Mouse (Mus musculus) embryonic fibroblast, embryonic 13.5 days (primary cell): ENCODE data around the gene Camsap3. TPM values are rescaled to one million over a fixed set of nuclear protein-coding genes. Genes with fewer than 3 reads are reported as not detected.
A peak's percentile ranks its signal among the peaks of the same experiment; 100 is the strongest.

Experiments used
- H3K27ac ChIP-seq: 2 replicates; pipeline ENCODE4 v1.5.1; 2012; ENCODE audit warnings: low read length, control low read depth, inconsistent platforms; ENCODE audit not compliant: insufficient read depth
- H3K4me1 ChIP-seq: 2 replicates; pipeline ENCODE4 v1.6.1; 2011; ENCODE audit warnings: low read length; ENCODE audit not compliant: control insufficient read depth, insufficient read depth
- H3K4me3 ChIP-seq: 2 replicates; pipeline ENCODE4 v1.5.1; 2011; ENCODE audit warnings: mild to moderate bottlenecking, control low read depth, low read length; ENCODE audit not compliant: insufficient read depth
- CTCF ChIP-seq: IDR thresholded peaks from 2 replicates; pipeline ENCODE4 v1.5.1; 2011; ENCODE audit warnings: mild to moderate bottlenecking, control low read depth, low read length, moderate library complexity, borderline replicate concordance; ENCODE audit not compliant: insufficient read depth
- POLR2A ChIP-seq: IDR thresholded peaks from 2 replicates; pipeline ENCODE4 v1.6.1; 2011; ENCODE audit warnings: low read depth, mild to moderate bottlenecking, control low read depth, low read length, moderate library complexity
- polyA plus RNA-seq: library from polyadenylated mRNA; stranded (reverse); fragments of >200 nt; gene quantifications from 2 replicates; pipeline ENCODE4 v1.2.4, GENCODE M21; 2011; ENCODE audit warnings: low read depth; ENCODE audit not compliant: missing spikeins, insufficient read length

Gene Camsap3
- polyA plus RNA-seq, 1 experiment: not detected

DNA sequence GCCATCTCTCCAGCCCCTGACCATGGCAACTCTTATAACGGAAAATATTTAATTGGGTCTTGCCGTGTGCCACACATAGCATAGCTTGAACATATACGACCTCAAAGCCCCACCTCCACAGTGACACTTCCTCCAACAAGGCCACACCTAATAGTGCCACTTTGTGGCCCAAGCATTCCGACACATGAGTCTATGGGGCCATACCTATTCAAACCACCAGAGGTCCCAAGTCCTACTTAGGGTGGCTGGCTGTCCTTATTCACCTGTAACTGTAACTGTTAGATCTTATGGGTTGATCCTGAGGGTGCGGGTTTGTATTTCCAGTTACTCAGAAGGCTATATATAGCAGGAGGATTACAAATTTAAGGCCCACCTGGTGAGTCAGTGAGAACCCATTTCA is 40.9 kb downstream of the Camsap3 start:
- Histone ChIP-seq H3K4me1 (no peaks in the 10 kb centered on the region), H3K27ac (no peak overlapping the region), H3K4me3 (no peak overlapping the region)
- no peak for TF ChIP-seq CTCF

DNA sequence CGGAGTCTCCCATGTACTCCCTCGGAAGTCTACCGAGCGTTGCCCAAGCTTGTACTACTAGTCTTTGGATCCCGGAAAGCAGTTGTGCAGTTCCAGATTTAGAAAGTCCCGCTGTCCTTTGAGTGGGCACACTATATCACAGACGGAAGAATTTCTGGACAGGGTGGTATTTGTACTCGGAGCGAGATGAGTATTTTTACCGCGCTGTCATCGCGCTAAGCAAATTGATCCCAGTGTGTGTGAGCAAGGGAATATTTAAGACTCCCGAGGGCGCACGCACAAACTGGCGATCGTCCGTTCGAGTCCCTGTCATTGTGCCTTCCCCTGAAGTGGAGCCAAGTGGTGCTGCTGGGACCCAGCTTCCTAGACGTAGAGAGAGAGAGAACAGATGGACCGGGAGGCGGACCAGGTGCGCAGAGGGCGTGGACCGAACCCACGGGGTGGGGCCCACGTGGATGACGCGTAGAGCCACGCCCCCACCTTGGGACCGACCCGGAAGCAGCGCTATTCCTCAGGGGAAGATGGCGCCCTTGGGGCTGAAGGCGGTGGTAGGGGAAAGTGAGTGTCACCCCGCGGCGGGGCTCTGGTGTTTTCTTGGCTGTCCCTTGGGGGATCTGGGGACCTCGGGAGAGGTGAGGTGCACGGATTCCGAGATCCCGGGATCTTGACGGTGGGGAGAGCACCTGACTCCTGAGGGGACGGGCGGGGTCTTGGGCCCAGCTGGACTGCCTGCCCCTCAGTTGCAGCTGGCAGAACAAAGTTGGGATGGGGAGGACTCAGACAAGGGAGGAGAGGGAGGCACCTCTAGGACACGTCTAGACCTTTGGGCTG is 43.8 kb downstream of the Camsap3 start, which contains the start of gene Stxbp2:
Gene Stxbp2, plus strand, starts transcription at position 309 of the 831 bp plus-strand sequence.
- Histone ChIP-seq H3K4me1 (no peaks in the 10 kb centered on the region), H3K4me3 (peak within 1 kb of the TSS; percentile 58), H3K27ac (no peak within 1 kb of the TSS)
- TF ChIP-seq POLR2A (peak; percentile 54), CTCF (no peak)

DNA sequence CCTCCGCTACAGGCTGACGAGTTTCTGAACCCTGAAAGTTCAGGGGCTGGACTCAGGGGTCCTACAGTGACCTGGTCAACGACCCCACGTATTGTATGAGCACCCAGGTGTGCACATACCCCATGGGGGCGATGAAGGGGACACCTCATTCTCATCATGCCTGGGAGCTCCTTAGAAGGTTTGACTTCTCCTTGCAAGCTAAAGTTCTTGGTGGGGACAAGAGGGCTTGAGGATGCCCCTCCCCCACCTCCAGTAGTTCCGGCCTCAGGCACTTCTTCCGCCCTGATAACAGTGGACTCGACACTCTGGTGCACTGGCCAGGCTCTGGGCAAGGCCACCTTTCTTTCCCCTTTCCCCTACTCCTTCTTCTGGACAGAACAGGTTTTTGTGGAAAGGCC is 44.4 kb downstream of the Camsap3 start:
- Histone ChIP-seq H3K4me1 (no peaks in the 10 kb centered on the region), H3K27ac (no peak overlapping the region)
- no peak for TF ChIP-seq POLR2A
- no peak for TF ChIP-seq CTCF

DNA sequence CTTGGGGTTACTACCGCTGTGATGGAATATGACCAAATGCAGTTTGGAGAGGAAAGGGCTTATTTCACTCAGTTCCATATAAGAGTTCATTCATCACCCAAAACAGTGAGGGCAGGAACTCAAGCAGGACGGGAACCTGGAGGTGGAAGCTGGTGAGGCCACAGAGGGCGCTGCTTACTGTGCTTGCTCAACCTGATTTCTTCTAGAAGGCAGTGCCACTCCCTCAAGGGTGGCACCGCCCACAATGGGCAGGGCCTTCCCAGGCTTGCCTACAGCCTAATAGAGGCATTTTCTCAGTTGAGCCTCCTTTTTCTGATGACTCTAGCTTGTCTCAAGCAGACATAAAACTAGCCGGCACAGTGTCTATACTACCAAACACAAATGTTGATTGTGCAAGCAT is 58.7 kb downstream of the Camsap3 start:
- Histone ChIP-seq H3K27ac (no peak overlapping the region), H3K4me1 (peaks cover 2% of the 10 kb centered on the region; the same call in 1 of the 2 replicates), H3K4me3 (no peak overlapping the region)
- TF ChIP-seq POLR2A (no peak), CTCF (no peak)

More for the DNA sequence above, 44.4 kb downstream of the Camsap3 start:
- H3K4me3 ChIP-seq: peak overlapping the region; percentile 58

DNA sequence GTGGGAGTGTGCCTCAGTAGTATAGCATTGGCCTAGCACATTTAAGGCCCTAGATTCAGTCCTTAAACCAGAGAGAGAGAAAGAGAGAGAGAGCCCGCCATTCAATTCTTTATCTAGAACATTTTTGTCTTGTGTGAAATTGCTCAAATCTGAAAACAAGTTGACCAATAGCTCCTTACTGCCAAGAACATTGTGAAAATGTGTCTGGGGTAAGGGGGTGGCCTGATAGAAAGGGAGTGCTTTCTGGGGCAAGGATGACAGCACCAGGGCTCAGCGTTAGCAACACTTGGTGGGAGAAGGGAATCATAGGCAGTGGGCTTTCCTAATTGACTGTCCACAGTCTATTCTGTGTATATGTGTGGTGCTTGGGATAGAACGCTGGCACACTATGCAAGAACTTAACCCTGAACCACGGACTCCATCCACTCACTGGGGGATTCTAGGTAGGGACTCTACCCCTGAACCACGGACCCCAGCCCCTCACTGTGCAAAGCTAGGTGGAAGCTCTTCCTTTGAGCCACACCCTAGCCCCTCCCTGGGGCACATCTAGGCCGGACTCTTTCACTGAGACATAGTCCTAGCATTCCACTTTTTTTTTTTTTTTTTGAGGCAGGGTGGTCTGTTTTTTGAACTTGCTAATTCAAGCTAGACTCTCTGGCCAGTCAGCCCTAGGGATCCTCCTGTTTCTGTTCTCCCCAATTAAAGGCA is 59.9 kb downstream of the Camsap3 start:
- peaks cover 2% of the 10 kb centered on the region; the same call in 1 of the 2 replicates for H3K4me1 ChIP-seq

DNA sequence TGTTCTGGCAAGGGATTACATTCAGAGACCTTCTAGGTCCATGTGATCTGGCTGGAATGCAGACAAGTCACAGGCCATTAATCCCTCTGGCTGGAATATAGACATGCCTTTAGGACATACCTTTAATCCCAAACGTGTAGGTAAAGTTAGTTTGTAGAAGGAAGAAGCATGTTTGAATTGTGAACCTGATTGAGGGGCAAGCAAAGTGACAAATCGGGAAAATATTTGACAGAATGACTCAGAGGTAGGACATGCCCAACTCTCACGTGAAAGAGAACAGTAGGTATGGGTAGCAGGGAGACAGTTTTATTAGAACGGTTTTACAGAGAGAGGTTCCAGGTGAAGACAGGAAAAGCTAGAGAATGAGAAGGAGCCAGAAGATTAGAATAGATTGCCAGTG is 60.5 kb downstream of the Camsap3 start:
- no peak overlapping the region for H3K4me3 ChIP-seq
- peaks cover 2% of the 10 kb centered on the region; the same call in 1 of the 2 replicates for H3K4me1 ChIP-seq
- H3K27ac ChIP-seq: no peak overlapping the region
- TF ChIP-seq CTCF: no peak
- TF ChIP-seq POLR2A: no peak

More for the DNA sequence above, 59.9 kb downstream of the Camsap3 start:
- Histone ChIP-seq H3K4me3 (no peak overlapping the region), H3K27ac (no peak overlapping the region)
- TF ChIP-seq POLR2A (no peak), CTCF (no peak)

DNA sequence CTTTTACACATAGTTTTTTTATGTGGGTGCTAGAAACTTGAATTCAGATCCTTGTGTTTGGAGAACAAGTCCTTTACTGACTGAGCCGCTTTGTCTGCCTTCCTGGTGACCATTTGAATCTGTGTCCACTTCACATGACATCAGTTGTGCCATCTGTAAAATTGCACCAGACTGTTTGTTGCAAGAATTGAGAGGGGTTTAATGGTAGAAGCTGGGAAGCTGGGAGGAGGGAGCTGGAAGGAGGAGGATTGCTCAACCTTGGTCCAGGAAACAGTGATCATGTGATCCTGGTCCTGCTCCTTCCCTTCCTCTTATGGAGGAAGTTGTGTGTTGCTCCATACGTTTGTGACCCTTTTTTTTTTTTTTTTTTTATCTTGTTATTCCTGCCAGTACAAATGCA is 61.2 kb downstream of the Camsap3 start:
- Histone ChIP-seq H3K4me1 (peaks cover 2% of the 10 kb centered on the region; the same call in 1 of the 2 replicates), H3K4me3 (no peak overlapping the region), H3K27ac (no peak overlapping the region)
- TF ChIP-seq CTCF (no peak), POLR2A (no peak)

DNA sequence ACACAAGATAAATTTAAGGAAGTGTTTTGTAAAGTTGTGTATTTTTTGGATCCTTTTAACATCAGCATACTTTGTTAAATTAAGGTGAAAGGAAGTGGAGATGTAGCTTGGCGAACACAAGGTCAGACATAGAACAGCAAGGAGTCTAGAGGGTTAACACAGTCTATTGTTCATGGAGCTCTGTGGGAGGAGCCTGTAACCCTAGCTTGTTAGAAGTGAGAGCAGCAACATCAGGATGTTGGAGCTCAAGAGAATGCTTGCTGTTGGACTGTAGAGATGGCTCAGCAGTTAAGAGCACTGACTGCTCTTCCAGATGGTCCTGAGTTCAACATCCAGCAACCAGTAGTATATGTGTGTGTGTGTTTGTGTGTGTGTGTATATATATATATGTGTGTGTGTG is 61.9 kb downstream of the Camsap3 start:
- H3K4me3 ChIP-seq: no peak overlapping the region
- H3K27ac ChIP-seq: no peak overlapping the region
- TF ChIP-seq POLR2A (no peak), CTCF (no peak)
- peaks cover 2% of the 10 kb centered on the region; the same call in 1 of the 2 replicates for H3K4me1 ChIP-seq

DNA sequence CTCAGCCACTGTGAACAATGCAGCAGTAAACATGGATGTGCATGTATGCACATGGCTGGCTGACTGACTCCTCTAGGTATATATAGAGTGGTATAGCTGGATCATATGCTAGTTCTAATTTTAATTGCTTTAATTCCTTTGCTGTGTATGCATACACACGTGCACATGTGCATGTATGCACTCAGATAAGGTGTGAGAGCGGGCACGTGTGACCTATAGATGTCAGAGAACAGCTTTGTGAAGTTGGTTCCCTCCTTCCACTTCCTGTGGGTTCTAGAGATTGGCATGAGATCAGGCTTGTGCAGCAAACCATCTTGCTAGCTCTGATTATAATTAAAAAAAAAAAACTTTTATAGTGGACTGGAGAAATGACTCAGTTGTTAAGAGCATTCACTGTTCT is 65.8 kb downstream of the Camsap3 start:
- TF ChIP-seq CTCF (no peak), POLR2A (no peak)
- Histone ChIP-seq H3K4me1 (no peaks in the 10 kb centered on the region), H3K4me3 (no peak overlapping the region), H3K27ac (no peak overlapping the region)
